Mouse (Mus musculus): ENCODE results near the gene Hsh2d. TPM values are rescaled to one million over a fixed set of nuclear protein-coding genes. Genes with fewer than 3 reads are reported as not detected.

Hsh2d gene
- not detected for total RNA-seq (2021)
- long read RNA-seq, experiment 1 = 0 reads
- long read RNA-seq, experiment 2 = 0 reads

GRCm38 (mm10) chr8:72189417-72190214, at the start of gene Hsh2d:
TSS of gene Hsh2d (plus strand) at chr8:72189638.
- intact Hi-C loops (cut with DNase I) = no loop called here
- no peak for DNase-seq (ENCODE audit: low spot score in 2 of 2)

- intact Hi-C loops (cut with DNase I) = no loop called here
- no peak for DNase-seq (ENCODE audit: low spot score in 2 of 2)
Observed at GRCm38 (mm10) chr8:72143256-72143824, 46.1 kb upstream of the Hsh2d start.

GRCm38 (mm10) chr8:72144345-72144975, 45.0 kb upstream of the Hsh2d start:
- no peak for DNase-seq (ENCODE audit: low spot score in 2 of 2)
- intact Hi-C loops (cut with DNase I) = no loop called here

GRCm38 (mm10) chr8:72145511-72145910, 43.9 kb upstream of the Hsh2d start:
- intact Hi-C loops (cut with DNase I) = no loop called here
- no peak for DNase-seq (ENCODE audit: low spot score in 2 of 2)

- intact Hi-C loops (cut with DNase I) = no loop called here
- no peak for DNase-seq (ENCODE audit: low spot score in 2 of 2)
Observed at GRCm38 (mm10) chr8:72146056-72146455, 43.4 kb upstream of the Hsh2d start.

GRCm38 (mm10) chr8:72146556-72146955, 42.9 kb upstream of the Hsh2d start:
- intact Hi-C loops (cut with DNase I) = no loop called here
- no peak for DNase-seq (ENCODE audit: low spot score in 2 of 2)

GRCm38 (mm10) chr8:72147266-72147665, 42.2 kb upstream of the Hsh2d start:
- intact Hi-C loops (cut with DNase I) = no loop called here
- DNase-seq (ENCODE audit: low spot score in 2 of 2) = no peak

- DNase-seq (ENCODE audit: low spot score in 2 of 2) = no peak
- intact Hi-C loops (cut with DNase I) = no loop called here
Observed at GRCm38 (mm10) chr8:72149056-72149455, 40.4 kb upstream of the Hsh2d start.

GRCm38 (mm10) chr8:72151418-72152078, 37.9 kb upstream of the Hsh2d start:
- intact Hi-C loops (cut with DNase I) = no loop called here
- DNase-seq (ENCODE audit: low spot score in 2 of 2) = no peak

- no peak for DNase-seq (ENCODE audit: low spot score in 2 of 2)
- intact Hi-C loops (cut with DNase I) = no loop called here
Observed at GRCm38 (mm10) chr8:72153382-72153781, 36.1 kb upstream of the Hsh2d start.

GRCm38 (mm10) chr8:72158096-72158495, 31.3 kb upstream of the Hsh2d start:
- intact Hi-C loops (cut with DNase I) = no loop called here
- no peak for DNase-seq (ENCODE audit: low spot score in 2 of 2)

- no peak for DNase-seq (ENCODE audit: low spot score in 2 of 2)
- intact Hi-C loops (cut with DNase I) = no loop called here
Observed at GRCm38 (mm10) chr8:72158726-72159125, 30.7 kb upstream of the Hsh2d start.

GRCm38 (mm10) chr8:72160007-72160406, 29.4 kb upstream of the Hsh2d start:
- DNase-seq (ENCODE audit: low spot score in 2 of 2) = no peak
- intact Hi-C loops (cut with DNase I) = no loop called here

GRCm38 (mm10) chr8:72160707-72161697, 28.4 kb upstream of the Hsh2d start, which contains the start of gene Rab8a:
TSS of gene Rab8a (plus strand) at chr8:72161200.
- intact Hi-C loops (cut with DNase I) = no loop called here

GRCm38 (mm10) chr8:72162821-72163220, 26.6 kb upstream of the Hsh2d start:
- DNase-seq (ENCODE audit: low spot score in 2 of 2) = no peak
- intact Hi-C loops (cut with DNase I) = no loop called here

More at GRCm38 (mm10) chr8:72160707-72161697, 28.4 kb upstream of the Hsh2d start, which contains the start of gene Rab8a:
- peak; percentile 100 for DNase-seq (ENCODE audit: low spot score in 2 of 2)

GRCm38 (mm10) chr8:72169098-72169668, 20.3 kb upstream of the Hsh2d start:
- DNase-seq (ENCODE audit: low spot score in 2 of 2) = no peak
- intact Hi-C loops (cut with DNase I) = no loop called here

- DNase-seq (ENCODE audit: low spot score in 2 of 2) = no peak
- intact Hi-C loops (cut with DNase I) = loop anchor here (10.0 kb wide), 1 partner anchor 75 kb away; the partner anchor contains the start of gene Ap1m1
Observed at GRCm38 (mm10) chr8:72169681-72170249, 19.7 kb upstream of the Hsh2d start.

- intact Hi-C loops (cut with DNase I) = loop anchor here (5.0 to 10.0 kb wide), 2 partner anchors 67 to 190 kb away; partner anchors contain the start of gene Ap1m1
- peak; percentile 77 to 79 for DNase-seq (ENCODE audit: low spot score in 2 of 2)
Observed at GRCm38 (mm10) chr8:72177346-72177925, 12.0 kb upstream of the Hsh2d start.
